Mouse (Mus musculus): ENCODE data around the gene Aplp1.

The Aplp1 gene

GRCm38 (mm10) chr7:30453327-30453726 lies 8.0 kb upstream of the Aplp1 start:
- in situ Hi-C loops (cut with MboI; ENCODE audit: low sequenced_read_pairs) = no loop called here

- in situ Hi-C loops (cut with MboI; ENCODE audit: low sequenced_read_pairs) = no loop called here
Observed at GRCm38 (mm10) chr7:30450241-30450640, 4.9 kb upstream of the Aplp1 start.

DNA sequence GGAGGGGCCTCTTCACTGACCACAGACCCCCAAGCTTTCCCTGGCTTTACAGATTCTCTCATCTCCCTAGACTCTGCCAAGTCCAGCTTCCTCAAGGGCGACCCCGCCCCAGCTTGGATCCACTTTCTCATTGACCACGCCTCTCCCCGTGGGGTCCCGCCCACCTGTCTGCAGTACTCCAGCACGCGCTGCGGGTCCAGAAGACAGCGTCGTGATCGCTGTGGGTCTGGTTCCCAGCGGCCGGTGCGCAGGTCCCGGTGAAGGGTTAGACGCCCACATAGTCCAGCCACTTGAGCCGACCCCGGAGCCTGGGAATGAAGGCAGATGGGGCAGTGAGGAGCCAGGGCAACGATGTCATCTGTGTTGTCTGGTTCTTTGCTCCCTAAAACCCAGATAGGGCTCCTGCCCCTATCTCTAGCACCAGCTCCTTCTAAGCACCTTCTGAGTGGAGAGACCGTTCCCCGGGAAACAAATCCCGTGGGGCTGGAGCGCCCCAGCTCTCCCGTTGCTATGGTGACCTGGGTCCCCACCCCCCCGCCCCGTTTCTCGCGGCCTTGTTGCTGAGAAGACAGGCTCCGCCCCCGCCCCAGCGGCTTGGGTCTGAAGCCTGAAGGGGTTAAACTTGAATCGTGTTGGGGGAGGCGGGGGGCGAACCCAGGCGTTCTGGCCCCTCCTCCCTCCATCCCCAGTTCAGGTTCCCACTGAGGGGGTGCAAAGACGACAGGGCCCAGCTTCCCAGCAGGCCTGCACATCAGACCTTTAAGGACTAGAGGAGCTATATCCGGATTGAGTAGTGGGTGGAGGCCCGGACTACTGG lies 973 bp downstream of the Aplp1 start:
- in situ Hi-C loops (cut with MboI; ENCODE audit: low sequenced_read_pairs) = loop anchor here (5.0 kb wide), 1 partner anchor 48 kb away; the partner anchor contains the start of gene Prodh2

GRCm38 (mm10) chr7:30443696-30444095 lies 1.6 kb downstream of the Aplp1 start:
- in situ Hi-C loops (cut with MboI; ENCODE audit: low sequenced_read_pairs) = loop anchor here (5.0 kb wide), 1 partner anchor 49 kb away; the partner anchor contains the start of gene Prodh2

DNA sequence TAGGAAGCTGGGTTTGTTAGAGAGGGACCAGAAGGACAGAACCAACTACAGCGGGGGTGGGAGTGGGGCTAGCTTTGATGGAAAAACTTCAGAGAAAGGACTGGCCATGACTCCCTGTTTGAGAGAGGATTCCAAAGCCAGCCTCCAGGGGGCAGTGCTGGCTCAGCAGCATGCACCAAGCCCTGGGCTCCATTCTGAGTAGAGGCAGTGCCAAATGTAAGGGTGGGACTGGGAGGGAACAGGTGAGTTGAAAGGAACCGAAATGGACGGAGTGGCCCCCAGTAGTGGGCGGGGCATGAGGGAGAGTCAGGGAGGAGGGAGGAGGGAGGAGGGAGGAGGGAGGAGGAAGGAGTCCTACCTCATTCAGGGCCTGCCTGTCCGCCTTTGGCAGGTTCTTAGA lies 4.6 kb downstream of the Aplp1 start:
- in situ Hi-C loops (cut with MboI; ENCODE audit: low sequenced_read_pairs) = loop anchor here (5.0 kb wide), 1 partner anchor 52 kb away; the partner anchor contains the start of gene Prodh2

DNA sequence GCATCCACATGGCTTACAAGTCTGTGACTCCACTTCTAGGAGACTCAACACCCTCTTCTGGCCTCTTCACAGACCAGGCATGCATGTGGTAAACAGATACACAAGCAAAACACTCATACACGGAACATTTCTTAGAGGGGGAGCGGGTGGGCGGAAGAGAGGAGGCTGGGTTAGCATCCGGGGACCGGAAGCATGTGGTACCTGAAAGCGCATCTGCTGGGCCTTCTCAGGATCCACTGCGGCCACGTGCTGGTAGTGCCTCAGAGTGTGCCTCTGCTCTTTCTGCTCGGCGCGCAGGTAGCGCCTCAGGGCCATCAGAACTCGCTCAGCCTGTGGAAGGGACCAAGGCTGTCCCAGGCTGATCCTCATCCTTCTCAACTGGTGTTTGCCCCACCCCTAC lies 5.6 kb downstream of the Aplp1 start:
- in situ Hi-C loops (cut with MboI; ENCODE audit: low sequenced_read_pairs) = loop anchor here (5.0 kb wide), 1 partner anchor 53 kb away; the partner anchor contains the start of gene Prodh2

GRCm38 (mm10) chr7:30436879-30437278 lies 8.5 kb downstream of the Aplp1 start:
- in situ Hi-C loops (cut with MboI; ENCODE audit: low sequenced_read_pairs) = no loop called here

- in situ Hi-C loops (cut with MboI; ENCODE audit: low sequenced_read_pairs) = no loop called here
Observed at GRCm38 (mm10) chr7:30435156-30435555, 10.2 kb downstream of the Aplp1 start.

DNA sequence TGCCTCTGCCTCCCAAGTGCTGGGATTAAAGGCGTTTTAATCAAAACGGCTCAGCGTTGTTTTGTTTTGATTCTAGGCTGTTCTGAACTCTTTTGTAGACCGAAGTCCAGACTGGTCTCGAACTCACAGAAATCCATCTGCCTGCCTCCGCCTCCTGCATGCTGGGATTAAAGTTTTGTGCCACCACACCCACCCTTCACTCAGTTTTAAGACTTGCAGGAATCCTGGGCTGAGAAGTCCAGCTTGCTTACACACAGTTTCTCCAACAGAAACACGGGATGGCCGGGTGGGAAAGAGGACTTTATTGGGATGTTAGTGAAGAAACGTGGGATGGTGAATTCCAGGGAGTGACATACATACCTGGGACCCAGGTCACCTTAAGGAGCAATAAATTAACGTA lies 10.6 kb downstream of the Aplp1 start:
- in situ Hi-C loops (cut with MboI; ENCODE audit: low sequenced_read_pairs) = no loop called here

DNA sequence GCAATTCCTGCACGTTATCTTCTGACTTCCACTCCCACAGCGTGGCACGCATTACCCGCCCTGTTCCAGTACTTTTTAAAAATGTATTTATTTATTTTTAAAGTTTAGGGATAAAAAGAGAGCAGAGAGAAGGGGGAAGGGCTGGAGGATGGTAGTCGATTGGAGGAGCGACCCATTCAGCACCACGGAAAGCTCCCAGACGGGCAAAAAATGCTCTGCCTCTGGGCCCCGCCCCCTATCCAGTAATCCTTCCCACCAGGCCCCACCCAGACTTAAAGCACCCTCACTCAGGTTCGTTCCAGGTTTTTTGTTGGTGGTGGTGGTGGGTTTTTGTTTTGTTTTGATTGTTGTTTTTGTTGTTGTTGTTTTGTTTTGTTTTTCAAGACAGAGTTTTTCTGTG lies 11.1 kb downstream of the Aplp1 start:
- in situ Hi-C loops (cut with MboI; ENCODE audit: low sequenced_read_pairs) = no loop called here

GRCm38 (mm10) chr7:30431793-30432192 lies 13.5 kb downstream of the Aplp1 start:
- in situ Hi-C loops (cut with MboI; ENCODE audit: low sequenced_read_pairs) = no loop called here

DNA sequence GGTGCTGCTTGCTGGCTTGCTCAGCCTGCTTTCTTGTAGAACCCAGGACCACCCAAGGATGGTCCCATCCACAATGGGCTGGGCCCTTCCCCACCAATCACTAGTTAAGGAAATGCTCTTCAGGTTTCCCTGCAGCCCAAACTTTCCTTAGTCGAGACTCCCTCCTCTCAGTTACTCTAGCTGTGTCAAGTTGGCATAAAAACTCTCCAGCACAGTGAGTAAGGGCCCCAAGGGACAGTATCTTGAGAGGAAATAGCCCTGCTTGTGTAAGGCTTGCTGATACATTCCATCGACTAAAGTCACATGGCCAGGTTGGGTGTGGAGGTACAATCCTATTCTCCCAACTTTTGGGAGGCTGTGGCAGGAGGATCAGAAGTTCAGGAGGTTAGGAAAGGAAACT lies 15.1 kb downstream of the Aplp1 start:
- in situ Hi-C loops (cut with MboI; ENCODE audit: low sequenced_read_pairs) = no loop called here

GRCm38 (mm10) chr7:30429327-30429726 lies 16.0 kb downstream of the Aplp1 start:
- in situ Hi-C loops (cut with MboI; ENCODE audit: low sequenced_read_pairs) = loop anchor here (5.0 to 10.0 kb wide), 2 partner anchors 37 to 55 kb away; no protein-coding TSS in a partner anchor

DNA sequence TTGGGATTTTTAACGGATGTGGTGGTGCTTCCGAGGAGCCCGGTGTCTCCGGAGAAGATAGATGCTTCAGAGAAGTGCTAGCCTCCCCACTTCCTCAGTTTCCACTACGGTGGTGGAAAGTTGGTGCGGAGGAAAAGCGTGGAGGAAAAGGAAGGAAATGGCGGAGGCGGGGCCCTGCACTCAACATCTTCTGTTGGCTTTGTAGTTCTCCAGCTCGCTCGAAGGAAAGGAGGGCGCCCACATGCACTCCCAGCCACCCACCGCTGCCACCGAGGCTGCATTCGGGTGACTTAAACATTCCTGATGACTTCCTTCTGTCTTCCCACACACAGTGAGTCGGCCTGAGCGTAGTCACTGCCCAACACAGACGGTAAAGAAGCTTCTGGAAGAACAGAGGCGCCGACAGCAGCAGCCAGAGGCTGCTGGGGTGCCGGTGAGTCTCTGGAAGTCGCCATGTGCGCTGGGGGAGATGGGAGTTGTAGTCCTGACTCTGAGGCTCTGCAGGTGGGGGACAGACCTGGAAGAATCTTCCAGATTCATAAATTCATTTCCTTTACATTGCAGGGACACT lies 22.2 kb downstream of the Aplp1 start:
- in situ Hi-C loops (cut with MboI; ENCODE audit: low sequenced_read_pairs) = loop anchor here (10.0 kb wide), 1 partner anchor 48 kb away; no protein-coding TSS in a partner anchor

GRCm38 (mm10) chr7:30422560-30422959 lies 22.8 kb downstream of the Aplp1 start:
- in situ Hi-C loops (cut with MboI; ENCODE audit: low sequenced_read_pairs) = loop anchor here (10.0 kb wide), 1 partner anchor 48 kb away; no protein-coding TSS in a partner anchor

- in situ Hi-C loops (cut with MboI; ENCODE audit: low sequenced_read_pairs) = loop anchor here (10.0 kb wide), 1 partner anchor 47 kb away; no protein-coding TSS in a partner anchor
Observed at GRCm38 (mm10) chr7:30421890-30422435, 23.4 kb downstream of the Aplp1 start.

DNA sequence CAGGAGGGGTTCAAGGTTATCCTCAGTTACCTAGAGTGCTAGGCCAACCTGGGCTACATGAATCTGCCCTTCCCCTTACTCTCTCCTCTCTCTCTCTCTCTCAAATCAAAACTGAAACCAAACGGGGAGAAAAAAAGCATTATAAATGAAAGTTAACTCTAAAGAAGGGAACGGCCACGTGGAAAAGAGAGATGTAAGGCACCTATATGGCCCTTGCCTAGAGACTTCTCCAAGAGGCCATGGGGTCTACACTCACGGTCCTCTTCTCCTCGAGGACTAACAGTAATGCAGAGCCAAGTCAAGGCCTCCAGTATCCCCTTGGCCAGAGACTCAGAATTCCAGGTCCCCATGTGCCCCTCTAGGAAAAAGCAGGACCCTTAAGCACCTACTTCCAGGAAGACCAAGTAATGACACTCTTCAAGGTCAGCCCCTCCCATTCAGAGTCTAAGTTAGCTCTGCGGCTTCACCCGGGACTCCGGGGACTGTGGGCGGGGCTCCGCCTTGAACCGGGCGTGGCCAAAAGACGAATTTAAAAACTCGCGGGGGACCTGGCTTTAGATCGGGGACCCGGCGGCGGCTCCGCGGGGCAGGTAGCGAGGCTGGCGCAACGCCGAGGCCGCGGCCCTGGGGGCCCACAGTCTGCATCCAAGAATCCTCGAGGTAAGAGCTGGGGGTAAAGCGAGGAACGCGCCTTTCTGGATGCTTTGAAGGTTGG lies 24.0 kb downstream of the Aplp1 start, which contains the start of gene Nfkbid:
Nfkbid (plus strand) TSS at position 558 of the 715 bp plus-strand sequence.
- in situ Hi-C loops (cut with MboI; ENCODE audit: low sequenced_read_pairs) = loop anchor here (10.0 kb wide), 1 partner anchor 47 kb away; no protein-coding TSS in a partner anchor

DNA sequence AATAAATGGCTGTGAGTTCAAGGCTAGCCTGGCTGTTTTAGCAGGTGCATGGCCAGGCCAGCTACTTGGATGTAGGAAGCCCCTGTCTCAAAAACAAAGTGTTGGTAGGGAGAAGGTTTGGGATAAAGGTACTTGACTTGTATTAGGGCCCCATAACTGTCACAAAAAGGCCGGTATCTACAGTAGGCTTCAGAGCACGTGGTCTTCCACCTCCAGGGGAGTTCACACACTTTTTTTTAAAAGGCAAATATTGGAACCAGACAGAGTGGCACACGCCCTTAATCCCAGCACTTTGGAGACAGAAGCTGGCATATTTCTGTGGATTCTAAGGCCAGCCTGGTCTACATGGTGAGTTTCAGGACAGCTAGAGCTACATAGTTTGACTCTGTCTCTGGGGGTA lies 24.7 kb downstream of the Aplp1 start:
- in situ Hi-C loops (cut with MboI; ENCODE audit: low sequenced_read_pairs) = loop anchor here (10.0 kb wide), 1 partner anchor 46 kb away; no protein-coding TSS in a partner anchor

GRCm38 (mm10) chr7:30419561-30420499 lies 25.5 kb downstream of the Aplp1 start, which contains the start of gene Hcst:
Hcst (minus strand) TSS chr7:30419854.
- in situ Hi-C loops (cut with MboI; ENCODE audit: low sequenced_read_pairs) = loop anchor here (10.0 kb wide), 1 partner anchor 45 kb away; no protein-coding TSS in a partner anchor

Data from CH12F3 (cell line).